Mouse (Mus musculus) bone marrow, adult 2 months (tissue): Measurements from ENCODE around the gene Dnajb14.

ENCODE experiments used
- CTCF ChIP-seq: fragments of 200-500 bp; IDR thresholded peaks from 2 replicates; pipeline ENCODE4 v1.5.1; 2011; ENCODE audit warnings: low read length, control low read depth; ENCODE audit not compliant: control insufficient read depth, insufficient read depth
- POLR2A ChIP-seq: fragments of 200-500 bp; IDR thresholded peaks from 2 replicates; pipeline ENCODE4 v1.6.1; 2011; ENCODE audit warnings: low read depth, mild to moderate bottlenecking, control low read depth, low read length, borderline replicate concordance; ENCODE audit not compliant: control insufficient read depth

DNA sequence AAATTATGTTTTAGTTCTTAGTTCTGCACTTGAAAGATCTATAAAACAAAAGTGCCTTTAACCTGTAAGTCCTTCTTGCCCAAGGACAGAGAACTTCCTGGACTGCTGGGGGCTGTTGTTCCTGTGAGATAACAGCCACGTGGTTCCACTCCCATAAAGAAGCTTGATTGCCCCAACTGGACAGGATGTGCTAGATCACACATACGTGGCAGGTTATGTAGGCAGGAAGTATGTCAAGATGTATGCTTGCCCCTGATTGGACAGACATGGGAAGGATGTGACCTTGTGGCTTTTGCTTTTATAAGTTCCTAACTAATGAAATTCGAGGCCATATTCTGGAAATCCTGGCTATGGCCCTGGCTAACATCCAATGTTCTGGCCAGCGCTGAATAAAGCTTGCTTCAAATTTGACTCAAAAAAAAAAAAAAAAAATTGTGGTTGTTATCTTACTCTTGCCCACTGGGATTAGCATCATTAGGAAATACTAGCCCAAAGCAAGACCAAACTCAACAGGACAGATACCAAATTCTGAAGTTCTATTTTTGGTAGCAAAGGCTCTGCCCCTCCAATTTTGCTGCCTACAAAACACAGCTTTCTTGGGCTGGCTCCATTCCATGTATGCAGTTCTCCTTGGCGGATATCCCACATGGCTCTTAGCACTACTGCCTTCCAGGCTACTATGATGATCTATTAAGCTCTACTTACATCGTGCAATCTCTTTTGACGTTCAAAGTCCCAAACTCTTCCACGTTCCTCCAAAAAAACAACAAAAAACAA lies 6.9 kb upstream of the Dnajb14 start:
- TF ChIP-seq POLR2A (no peak), CTCF (no peak)
